Mouse (Mus musculus) gonadal fat pad, adult 2 months (tissue): ENCODE measurements around the gene Efcab12. TPM values are rescaled to one million over a fixed set of nuclear protein-coding genes. Genes with fewer than 3 reads are reported as not detected.
"Not testable (repeated sequence)": the region's sequence is repeated elsewhere in the genome, so short reads cannot be mapped to it uniquely, and the experiment has no call there.

Source experiments
- DNase-seq: peaks from one replicate; pipeline ENCODE4 v3.0.0-alpha.2; 2012; ENCODE audit warnings: low read depth
- polyA plus RNA-seq: library from polyadenylated mRNA; depleted of rRNA; stranded (reverse); fragments of >200 nt; gene quantifications from 2 replicates; pipeline ENCODE4 v1.2.3, GENCODE M21; 2012; rRNA removed

Gene Efcab12
- 2.0 and 2.3 TPM in 2 replicates for polyA plus RNA-seq

DNA sequence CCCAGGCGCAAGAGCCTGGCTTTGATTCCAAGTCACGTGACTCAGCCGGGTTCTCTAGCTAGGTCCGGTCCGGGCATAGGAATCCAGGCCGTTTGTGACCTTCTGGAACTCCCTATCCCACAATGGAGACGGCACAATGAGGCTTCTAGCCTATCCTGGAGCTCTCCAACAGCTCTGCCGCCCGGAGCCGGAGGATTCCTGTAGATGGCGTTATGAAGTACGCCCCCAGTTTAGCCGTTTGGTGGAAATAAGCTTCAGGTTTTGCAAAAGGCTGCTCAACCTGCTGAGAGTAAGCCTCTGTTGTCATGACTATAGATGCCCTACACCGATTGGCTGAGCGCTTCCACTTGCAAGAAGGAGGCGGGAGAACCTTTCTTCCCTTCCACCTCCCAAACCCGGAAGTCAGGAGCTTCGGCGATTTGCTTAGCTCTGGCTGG is at the start of gene Efcab12:
TSS of gene Efcab12 (minus strand) at position 252 of the 437 bp plus-strand sequence.
- DNase-seq = peak; percentile 61

DNA sequence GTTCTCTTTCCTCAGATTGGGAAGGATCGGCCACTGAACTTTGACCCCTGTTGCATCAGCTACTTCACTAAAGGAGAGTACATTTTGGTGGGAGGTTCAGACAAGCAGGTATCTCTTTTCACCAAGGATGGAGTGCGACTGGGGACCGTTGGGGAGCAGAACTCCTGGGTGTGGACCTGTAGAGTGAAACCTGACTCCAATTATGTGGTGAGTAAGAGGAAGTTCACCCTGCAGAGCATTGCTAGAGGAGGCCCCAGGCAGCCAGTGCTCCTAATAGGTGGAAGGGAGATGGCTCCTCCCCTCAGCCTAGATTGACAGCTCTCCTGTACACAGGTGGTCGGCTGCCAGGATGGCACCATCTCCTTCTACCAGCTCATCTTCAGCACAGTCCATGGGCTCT is 48.7 kb upstream of the Efcab12 start:
- DNase-seq = no peak

DNA sequence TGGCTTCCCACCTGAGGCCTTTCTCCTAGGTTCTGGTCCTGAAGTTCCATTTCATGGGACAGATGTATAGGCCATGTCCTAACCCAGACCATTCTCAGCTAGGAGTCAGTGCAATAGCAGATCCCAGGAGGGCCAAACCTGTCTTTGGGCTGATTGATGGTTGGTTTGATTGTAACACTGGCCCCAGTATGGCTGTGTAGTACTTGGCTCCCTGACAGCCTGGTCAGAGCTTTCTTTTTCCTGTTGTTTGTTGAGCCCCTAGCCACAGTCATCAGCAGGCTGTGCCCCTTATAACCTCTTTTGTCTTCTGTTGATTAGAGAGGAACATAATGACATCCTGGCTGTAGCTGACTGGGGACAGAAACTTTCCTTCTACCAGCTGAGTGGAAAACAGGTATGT is 45.8 kb upstream of the Efcab12 start:
- no peak for DNase-seq

DNA sequence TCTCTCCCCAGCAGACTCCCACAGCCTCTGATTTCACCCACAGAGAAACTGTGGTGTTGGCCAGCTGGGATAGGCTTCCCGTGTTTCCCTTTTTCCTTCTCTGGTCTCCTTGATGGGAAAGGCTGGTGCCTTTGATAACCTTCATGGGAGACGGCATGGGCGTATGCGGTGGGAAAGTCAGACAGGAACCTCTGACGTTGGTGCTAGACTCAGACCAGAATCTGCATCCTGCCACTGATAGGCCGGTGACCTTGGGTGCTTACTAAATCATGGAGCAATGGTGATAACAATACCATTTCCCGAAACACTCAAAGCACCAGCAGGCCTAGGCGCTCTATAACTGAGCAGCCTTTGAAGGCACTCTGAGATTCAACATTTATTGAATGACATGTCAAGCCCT is 42.5 kb upstream of the Efcab12 start:
- no peak for DNase-seq

DNA sequence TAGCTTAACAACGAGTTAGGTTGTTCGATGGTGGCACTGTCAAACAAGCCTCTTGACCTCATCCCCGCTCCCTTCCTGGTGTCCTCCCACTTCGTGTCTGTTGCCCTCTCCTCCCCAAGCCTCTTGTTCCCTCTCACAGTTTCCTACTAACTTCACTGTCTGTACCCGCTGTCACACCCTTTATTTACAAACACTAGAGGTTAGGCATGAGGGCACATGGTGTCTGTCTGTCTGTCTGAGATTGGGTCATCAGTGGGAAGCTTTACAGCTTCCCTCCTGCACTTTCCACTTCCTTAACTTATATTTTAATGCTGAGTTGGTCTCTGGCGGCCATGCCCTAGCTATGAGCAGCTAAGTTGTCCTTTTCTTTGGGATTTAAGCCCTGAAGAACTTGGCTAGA is 41.5 kb upstream of the Efcab12 start:
- DNase-seq = no peak

DNA sequence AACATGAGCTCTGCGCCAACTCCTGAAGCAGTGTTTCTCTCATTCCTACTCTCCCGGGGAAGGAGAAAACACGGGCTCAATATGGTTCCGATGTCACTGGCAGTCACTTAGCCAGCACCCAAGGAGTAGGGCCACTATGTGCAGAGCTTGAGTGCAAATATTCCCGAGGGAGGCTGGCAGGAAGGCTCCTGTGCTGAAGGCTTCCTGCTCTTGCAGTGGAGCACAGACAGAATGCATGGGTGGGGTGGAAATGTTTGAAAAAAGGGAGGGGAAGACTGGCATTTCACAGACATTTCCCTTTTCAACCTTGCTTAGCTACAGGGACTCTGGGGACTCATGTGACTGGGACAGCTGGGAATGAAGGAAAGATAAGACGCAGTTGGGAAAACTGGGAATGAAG is 40.5 kb upstream of the Efcab12 start:
- DNase-seq = no peak

DNA sequence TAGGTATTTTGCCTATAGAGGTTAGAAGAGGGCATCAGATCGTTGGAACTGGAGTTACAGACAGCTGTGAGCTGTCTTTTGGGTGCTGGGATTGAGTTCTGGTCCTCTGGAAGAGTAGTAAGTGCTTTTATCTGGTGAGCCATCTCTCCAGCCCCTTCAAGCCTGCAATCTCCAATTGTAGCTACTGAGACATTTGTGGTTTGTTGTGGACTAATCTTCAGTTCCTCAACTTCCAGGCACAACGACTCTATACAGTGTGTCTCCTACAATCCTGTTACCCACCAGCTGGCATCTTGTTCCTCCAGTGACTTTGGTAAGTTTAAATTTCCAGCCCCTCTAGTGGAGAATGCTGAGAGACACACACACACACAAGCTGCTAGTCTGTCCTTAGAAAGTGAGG is 39.0 kb upstream of the Efcab12 start:
- DNase-seq = no peak

DNA sequence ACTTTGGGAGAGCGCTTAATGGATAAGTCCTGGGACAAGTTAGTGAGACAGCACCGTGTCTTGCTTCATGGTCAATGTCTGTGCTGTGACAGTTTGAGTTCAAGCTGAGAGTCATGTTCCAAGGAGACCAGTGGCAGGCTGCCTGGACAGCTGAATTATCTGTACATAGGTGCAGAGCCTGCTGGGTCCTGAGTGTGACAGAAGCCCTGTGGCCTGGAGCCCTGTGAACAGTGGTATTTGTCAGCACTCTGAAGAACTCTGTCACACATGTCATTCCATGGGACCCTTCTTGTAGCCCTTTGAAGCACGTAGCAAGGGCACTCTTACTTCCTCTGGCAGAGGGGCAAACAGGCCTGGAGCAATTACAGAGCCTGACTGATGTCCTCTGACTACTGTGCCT is 33.1 kb upstream of the Efcab12 start:
- DNase-seq = not testable (repeated sequence)

DNA sequence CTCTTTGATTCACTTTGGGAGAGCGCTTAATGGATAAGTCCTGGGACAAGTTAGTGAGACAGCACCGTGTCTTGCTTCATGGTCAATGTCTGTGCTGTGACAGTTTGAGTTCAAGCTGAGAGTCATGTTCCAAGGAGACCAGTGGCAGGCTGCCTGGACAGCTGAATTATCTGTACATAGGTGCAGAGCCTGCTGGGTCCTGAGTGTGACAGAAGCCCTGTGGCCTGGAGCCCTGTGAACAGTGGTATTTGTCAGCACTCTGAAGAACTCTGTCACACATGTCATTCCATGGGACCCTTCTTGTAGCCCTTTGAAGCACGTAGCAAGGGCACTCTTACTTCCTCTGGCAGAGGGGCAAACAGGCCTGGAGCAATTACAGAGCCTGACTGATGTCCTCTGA is 28.9 kb upstream of the Efcab12 start:
- DNase-seq = not testable (repeated sequence)

DNA sequence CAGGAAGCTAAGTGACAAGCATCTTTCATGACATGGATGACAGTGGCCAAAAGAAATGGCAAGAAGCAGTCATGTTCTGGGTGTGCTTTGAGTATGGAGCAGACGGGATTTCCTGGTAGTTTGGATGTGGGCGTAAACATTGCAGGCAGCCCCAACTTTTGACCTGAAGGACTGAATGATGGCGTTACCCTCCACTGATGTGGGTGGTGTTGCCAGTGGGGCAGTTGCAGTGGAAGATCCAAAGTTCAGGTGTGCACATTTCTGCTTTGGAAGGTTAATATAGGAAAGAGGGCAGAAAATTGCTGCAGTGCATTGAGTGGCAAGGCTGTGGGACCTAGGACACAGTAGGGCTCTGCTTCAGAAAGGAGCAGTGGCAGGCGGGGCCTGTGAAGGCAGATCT is 27.0 kb upstream of the Efcab12 start:
- DNase-seq = no peak

DNA sequence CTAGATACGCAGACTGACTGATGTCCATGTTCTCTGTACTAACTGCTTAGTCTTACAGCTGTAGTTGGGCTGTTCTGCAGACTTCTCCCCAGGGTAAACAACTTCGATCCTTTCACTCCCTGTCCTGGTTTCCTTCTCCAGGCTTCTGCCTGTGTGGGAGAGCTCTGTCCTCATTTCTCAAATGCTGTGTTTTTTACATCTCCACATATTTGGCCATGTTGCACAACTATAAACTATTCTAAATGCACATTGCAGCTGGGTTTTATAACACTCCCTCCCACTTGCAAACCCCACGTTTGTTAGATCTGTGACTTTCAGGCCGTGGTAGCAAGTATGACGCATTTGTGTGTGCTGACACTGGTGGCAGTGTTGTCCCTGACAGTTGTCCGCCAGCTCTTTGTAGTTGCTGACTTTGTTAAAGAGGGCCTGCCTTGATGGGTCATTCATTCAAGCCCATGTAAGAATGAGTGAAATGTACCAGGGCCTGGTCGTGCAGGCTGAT is 25.2 kb upstream of the Efcab12 start:
- no peak for DNase-seq

DNA sequence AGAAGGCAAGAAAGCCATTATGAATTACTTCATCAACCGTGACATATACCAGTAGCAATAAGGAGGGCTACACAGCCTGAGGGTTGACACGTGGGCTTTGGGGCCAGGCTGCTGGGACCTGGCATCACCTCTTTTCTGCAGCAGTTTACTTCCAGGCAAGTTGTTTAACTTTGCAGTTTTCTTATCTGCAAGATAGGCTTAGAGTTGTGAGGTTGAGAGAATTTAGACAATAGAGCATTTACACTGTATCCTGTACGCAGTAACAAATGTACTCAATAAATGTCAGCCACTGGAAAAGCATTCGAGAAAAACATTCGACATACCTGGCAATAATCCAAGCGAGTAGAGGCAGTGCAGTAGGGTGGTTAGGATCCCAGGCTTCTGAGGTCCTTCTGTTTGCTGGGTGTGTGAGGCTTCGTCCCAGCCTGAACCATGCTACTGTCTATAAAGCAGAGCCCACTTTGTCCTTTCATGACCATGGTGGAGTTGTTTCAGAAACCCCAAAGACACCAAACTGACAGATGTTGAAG is 21.9 kb upstream of the Efcab12 start:
- DNase-seq = no peak

DNA sequence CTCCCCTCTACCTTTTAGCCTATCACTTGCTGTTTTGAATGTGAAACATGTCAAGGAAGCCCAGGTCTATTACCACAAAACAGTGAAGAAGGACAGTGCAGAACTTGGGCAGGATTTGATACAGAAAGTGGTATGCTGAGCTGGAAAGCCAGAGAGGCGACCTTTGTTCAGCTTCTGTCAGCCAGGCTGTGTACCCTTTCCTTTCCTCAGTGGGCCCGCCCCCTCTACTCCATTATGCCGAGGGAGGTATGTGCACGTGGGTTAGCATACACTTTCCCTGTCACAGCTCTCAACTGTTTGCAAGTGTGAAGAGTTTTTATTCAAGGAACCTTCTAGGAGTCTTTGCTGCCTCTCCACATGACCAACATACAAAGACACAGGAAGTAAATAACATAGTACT is 21.0 kb upstream of the Efcab12 start:
- no peak for DNase-seq

DNA sequence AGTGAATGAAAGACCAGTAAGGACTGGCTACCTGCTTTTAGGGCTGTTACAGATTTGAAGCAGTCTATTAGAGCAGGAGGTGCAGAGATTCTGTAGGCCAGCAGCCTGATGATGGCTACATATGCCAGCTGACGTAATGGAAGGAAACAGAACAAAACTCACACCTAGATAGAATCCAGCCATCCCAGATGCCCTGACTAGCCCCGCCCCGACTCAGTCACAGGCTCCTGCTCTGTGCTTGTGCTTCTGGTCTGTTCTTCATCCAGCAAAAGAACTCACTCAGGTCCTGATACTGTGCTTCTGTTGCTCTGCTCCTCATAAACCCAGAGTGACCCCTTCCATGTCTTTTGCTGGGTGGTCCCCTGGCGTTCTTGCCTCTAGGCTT is 18.1 kb upstream of the Efcab12 start:
- no peak for DNase-seq

DNA sequence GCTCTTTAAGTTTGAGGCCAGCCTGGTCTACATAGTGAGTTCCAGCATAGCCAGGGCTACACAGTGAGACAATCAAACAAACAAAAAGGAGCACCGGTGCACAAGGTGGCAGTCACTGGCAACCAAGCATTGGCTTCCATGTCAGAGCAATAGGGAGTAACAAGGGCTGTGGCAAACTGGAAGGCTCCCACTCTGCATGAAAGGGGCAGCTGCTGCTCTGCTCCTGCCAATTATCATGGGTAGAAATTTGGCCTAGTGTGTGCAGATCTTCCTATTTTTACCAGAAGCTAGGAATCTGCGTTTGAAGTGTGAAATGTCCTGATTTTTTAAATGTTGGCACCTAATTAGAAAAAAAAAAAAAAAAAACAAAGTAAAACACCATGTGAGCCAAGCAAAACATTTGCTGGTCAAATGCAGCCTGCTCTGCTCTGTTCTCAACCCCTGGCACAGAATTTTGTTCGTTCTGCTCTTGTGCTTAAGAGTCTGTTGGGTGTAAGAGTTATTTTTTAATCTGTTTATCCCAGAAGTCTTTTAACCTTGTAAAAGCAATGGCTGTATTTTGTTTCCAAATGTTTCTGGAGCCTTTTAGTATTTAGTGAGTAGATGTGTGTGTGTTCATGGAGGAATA is 17.6 kb upstream of the Efcab12 start:
- no peak for DNase-seq

DNA sequence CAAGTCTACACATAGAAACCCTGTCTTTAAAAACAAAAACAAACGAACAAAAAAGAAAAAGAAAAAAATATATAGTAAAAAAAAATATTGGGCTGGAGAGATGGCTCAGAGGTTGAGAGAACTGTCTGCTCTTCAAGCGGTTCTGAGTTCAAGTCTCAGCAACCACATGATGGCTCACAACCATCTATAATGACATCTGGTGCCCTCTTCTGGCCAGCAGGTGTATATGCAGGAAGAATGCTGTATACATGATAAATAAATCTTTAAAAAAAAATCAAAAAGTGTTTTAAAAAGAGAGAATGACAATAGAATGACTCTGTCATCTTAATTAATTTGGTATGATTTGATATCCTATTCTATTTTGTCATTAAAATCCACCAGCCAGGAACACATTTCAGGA is 16.2 kb upstream of the Efcab12 start:
- DNase-seq = no peak

DNA sequence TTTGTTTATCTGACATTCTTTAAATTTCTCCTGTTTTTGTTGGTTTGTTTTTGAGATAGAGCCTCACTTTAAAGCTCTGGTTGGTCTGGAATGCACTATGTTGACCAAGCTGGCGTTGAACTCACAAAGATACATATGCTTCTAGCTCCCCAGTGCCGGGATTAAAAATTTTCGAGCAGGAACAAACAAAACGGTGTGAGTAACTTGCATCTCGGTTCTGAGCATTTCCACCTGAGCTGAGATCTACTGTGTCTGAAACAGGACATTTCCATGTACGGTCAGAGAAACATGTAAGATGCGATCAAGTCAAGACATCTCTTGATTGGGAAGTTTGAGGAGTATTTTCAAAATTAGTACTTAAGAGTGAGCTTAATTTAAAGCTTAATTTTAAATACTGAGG is 15.8 kb upstream of the Efcab12 start:
- DNase-seq = no peak

DNA sequence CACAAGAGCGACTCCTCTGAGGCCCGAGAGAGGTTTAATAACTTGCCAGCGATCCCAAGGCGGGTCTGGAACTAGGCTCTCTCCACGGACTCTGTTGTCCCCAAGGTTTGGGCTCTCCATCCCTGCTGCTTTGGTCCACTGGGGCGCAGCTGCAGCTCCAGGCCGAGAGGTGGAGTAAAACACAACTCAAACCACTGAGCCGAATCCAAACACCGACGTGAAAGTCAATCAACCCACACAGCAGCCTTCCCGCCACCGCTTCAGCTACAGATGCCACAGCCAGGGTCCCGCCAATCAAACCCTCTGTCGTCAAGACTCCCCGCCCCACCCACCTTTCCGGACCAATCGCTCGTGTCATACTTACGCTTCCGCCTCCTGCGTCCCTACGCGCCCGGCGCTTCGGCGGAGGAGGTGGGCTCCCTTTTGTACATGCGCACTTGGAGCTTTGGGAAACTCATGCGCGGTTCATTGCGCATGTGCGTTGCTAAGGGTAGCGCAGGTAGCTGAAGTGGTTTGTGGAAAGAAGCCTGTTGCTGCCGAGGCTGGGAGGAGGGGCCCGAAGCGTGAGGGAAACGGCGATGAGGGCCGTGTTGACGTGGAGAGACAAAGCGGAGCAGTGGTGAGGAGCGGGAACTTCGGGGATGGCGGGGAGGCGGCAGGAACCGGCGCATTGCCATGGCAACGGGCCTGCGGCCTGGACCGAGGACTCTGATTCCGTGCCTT is 15.0 kb upstream of the Efcab12 start, which contains the start of the genes Mbd4 and Ift122:
TSS of gene Mbd4 (minus strand) at position 281 of the 723 bp plus-strand sequence.
TSS of gene Ift122 (plus strand) at position 380 of the 723 bp plus-strand sequence.
- peak; percentile 88 for DNase-seq

DNA sequence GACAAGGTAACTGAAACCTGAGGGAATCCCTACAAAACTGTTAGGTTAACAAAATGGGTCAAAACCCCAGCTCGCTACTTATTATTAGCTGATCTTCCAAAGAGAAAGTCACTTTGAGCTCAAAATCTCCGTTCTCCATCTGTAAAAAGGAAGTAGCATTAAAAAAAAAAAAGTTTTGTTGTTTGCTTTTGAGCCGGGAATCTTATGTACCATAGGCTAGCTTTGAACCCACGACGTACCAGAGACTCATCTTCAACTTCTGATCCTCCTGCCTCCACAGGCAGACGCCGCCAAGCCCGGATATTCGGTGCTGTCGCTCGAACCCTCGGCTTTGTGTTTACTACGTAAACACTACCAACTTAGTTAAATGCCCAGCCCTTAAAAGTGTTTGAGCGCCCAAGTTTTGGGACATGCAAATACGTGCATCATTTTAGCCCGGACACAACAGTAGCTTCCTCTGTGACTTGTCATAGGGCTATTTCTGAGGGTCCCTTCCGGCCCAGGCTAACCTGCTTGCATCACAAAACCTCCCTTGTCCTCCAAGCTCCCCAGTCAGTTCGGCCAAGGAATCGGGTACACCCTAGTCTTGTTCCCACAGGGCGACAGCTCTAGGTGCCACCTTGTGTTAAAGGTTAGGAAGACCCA is 14.4 kb upstream of the Efcab12 start:
- no peak for DNase-seq

DNA sequence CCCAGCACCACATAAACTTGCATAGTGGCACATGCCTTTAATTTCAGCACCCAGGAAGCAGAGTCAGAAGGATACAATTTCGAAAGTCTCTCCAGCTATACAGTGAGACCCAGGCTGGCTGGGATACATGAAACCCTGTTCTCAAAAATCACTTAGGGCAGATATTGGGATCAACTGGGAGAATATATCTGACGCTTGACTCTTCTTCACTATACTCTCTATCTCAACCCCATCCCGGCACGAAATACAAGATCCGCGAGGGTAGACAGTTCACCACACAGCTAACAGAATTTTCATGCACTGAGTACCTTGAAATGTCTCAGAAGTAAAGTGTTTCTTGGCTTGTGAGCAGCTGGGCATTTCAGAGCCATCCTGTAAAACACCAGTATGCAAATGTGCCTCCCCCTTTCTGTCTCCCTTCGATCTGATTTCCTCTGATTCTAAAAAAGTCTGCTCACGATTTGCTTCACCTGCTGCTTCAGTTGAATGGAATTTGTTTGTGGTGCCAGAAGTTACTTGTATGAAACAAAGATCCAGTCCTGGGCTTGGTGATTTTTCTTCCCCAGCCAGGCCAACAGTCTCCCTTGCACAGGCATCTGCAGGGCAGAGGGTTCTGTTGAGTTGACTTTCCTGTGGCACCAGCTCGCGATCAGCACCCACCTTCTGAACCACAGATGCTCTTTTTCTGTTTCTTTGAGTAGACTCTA is 10.5 kb upstream of the Efcab12 start:
- no peak for DNase-seq

DNA sequence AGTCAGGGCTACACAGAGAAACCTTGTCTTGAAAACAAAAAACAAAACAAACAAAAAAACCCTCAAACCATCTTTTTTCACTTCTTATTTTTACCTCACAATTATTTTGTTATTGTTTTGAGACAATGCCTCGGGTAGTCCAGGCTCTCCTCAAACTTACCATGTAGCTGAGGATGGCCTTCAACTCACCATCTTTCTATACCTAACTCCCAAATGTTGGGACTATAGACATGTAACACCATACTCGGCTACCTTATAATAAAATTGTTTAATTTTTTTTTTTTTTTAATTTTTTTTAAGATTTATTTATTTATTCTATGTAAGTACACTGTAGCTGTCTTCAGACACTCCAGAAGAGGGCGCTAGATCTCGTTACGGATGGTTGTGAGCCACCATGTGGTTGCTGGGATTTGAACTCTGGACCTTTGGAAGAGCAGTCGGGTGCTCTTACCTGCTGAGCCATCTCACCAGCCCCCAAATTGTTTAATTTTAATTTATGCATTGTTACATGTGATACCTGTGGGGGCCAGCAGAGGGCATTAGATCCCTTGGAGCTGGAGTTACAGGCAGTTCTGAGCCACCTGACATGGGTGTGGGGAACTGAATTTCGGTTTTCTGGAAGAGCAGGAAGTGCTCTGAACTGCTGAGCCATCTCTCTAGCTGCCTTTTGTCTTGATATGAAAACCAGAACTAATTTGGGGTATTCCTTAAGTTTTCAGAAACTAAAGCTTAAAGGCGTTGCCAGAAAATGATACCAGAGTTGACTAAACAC is 8.6 kb upstream of the Efcab12 start:
- DNase-seq = no peak
